Mouse (Mus musculus): ENCODE measurements around the gene Zfp598.

DNA sequence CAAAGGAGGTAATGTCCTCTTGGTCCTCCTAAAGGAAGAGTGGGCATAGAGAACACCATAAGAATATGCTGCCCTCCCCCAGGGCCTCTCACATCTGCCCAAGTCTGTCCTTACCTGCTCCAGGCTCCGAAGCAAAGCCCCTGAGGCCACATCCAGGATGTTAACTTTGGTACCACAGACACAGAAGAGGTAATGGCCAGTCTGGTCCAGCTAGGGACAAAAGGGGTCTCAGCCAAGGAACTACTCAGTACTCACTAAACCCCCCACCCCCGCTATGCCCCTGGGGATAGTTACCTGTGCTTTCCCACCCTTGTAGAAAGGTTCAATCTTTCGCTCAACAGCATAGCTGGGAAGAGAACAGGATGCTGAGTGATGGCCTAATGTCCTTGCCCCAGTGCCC lies 36.3 kb downstream of the Zfp598 start:
- TF ChIP-seq CTCF (IDR thresholded peaks at IDR 0.05; ENCODE audit: control insufficient read depth, insufficient read depth, insufficient read length) (no peak), MYOD1 (IDR thresholded peaks at IDR 0.05; ENCODE audit: control insufficient read depth, insufficient read length, low read depth) (no peak), MAX (IDR thresholded peaks at IDR 0.05) (no peak), FOSL1 (IDR thresholded peaks at IDR 0.05; ENCODE audit: insufficient read depth, low read length, poor library complexity, severe bottlenecking) (no peak), USF1 (IDR thresholded peaks at IDR 0.05; ENCODE audit: low read depth) (no peak)

Data from C2C12 (cell line).